Mouse (Mus musculus) forebrain, embryonic 12.5 days (tissue): ENCODE data around the gene Nrp2. TPM values are rescaled to one million over a fixed set of nuclear protein-coding genes. Genes with fewer than 3 reads are reported as not detected.

Source experiments
- ATAC-seq: fragments of 200-750 bp; cut with Nextera tagmentation; 2 replicates; pipeline ENCODE4 v1.8.0; 2017; ENCODE audit warnings: moderate TSS enrichment; ENCODE audit not compliant: low FRiP score
- H3K27ac ChIP-seq: fragments of 300-500 bp; sonication (generic); 2 replicates; pipeline ENCODE4 v1.5.1; 2016; ENCODE audit warnings: mild to moderate bottlenecking
- H3K27me3 ChIP-seq: fragments of 300-500 bp; sonication (generic); 2 replicates; pipeline ENCODE4 v1.6.1; 2016; ENCODE audit warnings: mild to moderate bottlenecking
- H3K36me3 ChIP-seq: fragments of 300-500 bp; sonication (generic); replicated peaks from 2 replicates; pipeline ENCODE4 v1.6.1; 2016; ENCODE audit warnings: mild to moderate bottlenecking
- H3K4me1 ChIP-seq: fragments of 300-500 bp; sonication (generic); 2 replicates; pipeline ENCODE4 v1.6.1; 2016
- H3K4me2 ChIP-seq: fragments of 300-500 bp; sonication (generic); 2 replicates; pipeline ENCODE4 v1.6.1; 2016; ENCODE audit warnings: mild to moderate bottlenecking, moderate library complexity
- H3K4me3 ChIP-seq: fragments of 300-500 bp; sonication (generic); replicated peaks from 2 replicates; pipeline ENCODE4 v1.5.1; 2016; ENCODE audit warnings: mild to moderate bottlenecking
- H3K9ac ChIP-seq: fragments of 300-500 bp; sonication (generic); 2 replicates; pipeline ENCODE4 v1.6.1; 2016; ENCODE audit warnings: mild to moderate bottlenecking
- H3K9me3 ChIP-seq: fragments of 300-500 bp; sonication (generic); 2 replicates; pipeline ENCODE4 v1.6.1; 2016
- WGBS: fragments of 180-500 bp; shearing (Covaris S2); methylation state at CpG from one replicate; pipeline ENCODE4 v1.1.7; 2016; 5-methylcytosine and 5-hydroxymethylcytosine counted together
- polyA plus RNA-seq: library from polyadenylated mRNA; unstranded; fragments of >200 nt; fragmentation: Nextera tagmentation; extraction: Ambion mirVana; gene quantifications from 2 replicates; pipeline ENCODE4 v1.2.1, GENCODE M21; 2016

Gene Nrp2
- polyA plus RNA-seq, 1 experiment from 2014 or later = 33.1 TPM

- no peaks in the 10 kb centered on the region; the same call in 1 of the 2 replicates for H3K4me1 ChIP-seq
- 84% methylated on average over 17 of the region's 17 CpGs for WGBS
- no peak for ATAC-seq
- no peak overlapping the region for H3K9ac ChIP-seq
- no peak overlapping the region for H3K27ac ChIP-seq
- H3K36me3 ChIP-seq = no peaks in the 10 kb centered on the region
- H3K9me3 ChIP-seq = no peaks in the 10 kb centered on the region
- H3K4me3 ChIP-seq = no peak overlapping the region
- H3K4me2 ChIP-seq = no peak overlapping the region
- no peaks in the 10 kb centered on the region for H3K27me3 ChIP-seq
These were observed 123.0 kb downstream of the Nrp2 start for GRCm38 (mm10) chr1:62825822-62826765.

DNA sequence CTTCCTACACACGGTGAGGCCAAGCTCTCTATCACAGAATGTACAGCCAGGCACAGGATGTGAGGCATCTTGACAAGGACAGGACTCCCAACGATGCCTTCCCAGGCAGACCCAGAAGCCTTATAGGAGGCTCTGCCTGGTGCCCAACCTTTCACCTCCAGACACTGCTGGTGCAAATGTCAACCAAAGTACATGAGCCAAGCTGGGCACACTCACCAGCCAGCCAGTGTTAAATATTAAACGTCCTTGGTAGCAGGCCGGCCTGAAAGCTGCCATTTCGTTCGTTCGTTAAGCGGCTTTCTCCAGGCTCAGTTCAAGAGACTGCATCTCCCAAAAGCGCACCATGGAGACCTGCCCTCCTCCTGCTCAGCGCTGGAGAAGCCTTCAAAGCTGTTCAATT lies 124.2 kb downstream of the Nrp2 start:
- 79% methylated on average over 10 of the region's 10 CpGs for WGBS
- H3K27ac ChIP-seq = no peak overlapping the region

GRCm38 (mm10) chr1:62828156-62828555 lies 125.1 kb downstream of the Nrp2 start:
- H3K9me3 ChIP-seq = no peaks in the 10 kb centered on the region
- no peaks in the 10 kb centered on the region for H3K36me3 ChIP-seq
- H3K4me3 ChIP-seq = no peak overlapping the region
- no peak overlapping the region for H3K27ac ChIP-seq
- ATAC-seq = no peak
- no peak overlapping the region for H3K4me2 ChIP-seq
- 69% methylated on average over 4 of the region's 4 CpGs for WGBS
- peaks cover 6% of the 10 kb centered on the region; the same call in 1 of the 2 replicates for H3K4me1 ChIP-seq
- H3K27me3 ChIP-seq = no peaks in the 10 kb centered on the region
- no peak overlapping the region for H3K9ac ChIP-seq

More for the DNA sequence above, 124.2 kb downstream of the Nrp2 start:
- no peak overlapping the region for H3K4me3 ChIP-seq
- H3K9ac ChIP-seq = no peak overlapping the region
- H3K9me3 ChIP-seq = no peaks in the 10 kb centered on the region
- no peaks in the 10 kb centered on the region for H3K27me3 ChIP-seq
- H3K36me3 ChIP-seq = no peaks in the 10 kb centered on the region
- H3K4me2 ChIP-seq = no peak overlapping the region
- no peak for ATAC-seq
- H3K4me1 ChIP-seq = peaks cover 4% of the 10 kb centered on the region; the same call in 1 of the 2 replicates

DNA sequence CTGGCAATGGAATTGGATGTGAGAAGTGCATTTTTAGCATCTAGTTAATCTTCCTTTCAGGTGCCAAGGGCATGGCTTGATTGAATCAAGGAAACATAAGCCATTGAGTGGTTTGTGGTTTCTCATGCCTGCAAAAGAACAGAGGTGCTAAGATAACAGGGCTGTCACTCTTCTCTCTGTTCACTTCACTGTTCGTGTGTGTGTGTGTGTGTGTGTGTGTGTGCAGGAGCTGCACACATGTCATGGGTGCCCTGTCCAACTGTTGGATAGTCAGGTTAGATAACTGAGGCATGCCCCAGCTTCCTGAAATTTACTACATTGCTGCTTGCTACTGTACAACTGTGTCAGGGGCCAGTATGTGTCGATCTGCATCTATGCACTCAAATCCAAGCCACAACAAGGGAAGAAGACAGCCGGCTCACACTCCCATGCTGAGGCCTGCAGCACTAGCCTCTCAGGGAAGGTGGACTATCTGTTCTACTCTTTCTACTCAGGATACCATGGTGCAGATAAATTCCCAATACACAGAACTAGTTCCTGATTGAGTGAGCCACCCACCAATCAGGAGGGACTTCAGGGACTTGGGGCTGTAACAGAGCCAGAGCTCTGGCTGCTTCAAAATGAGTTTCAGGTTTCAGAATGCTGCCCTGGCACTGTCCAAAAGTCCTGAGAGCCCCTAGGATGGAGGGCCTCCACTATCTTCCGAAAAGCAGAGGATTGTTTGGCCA lies 126.8 kb downstream of the Nrp2 start:
- Histone ChIP-seq H3K27ac (no peak overlapping the region), H3K36me3 (no peaks in the 10 kb centered on the region), H3K9me3 (no peaks in the 10 kb centered on the region), H3K4me1 (peaks cover 6% of the 10 kb centered on the region; the same call in 1 of the 2 replicates), H3K27me3 (no peaks in the 10 kb centered on the region), H3K4me3 (no peak overlapping the region), H3K4me2 (no peak overlapping the region), H3K9ac (no peak overlapping the region)
- WGBS = 84% methylated on average over 4 of the region's 4 CpGs
- no peak for ATAC-seq

GRCm38 (mm10) chr1:62830418-62830769 lies 127.3 kb downstream of the Nrp2 start:
- Histone ChIP-seq H3K4me2 (no peak overlapping the region), H3K27me3 (no peaks in the 10 kb centered on the region), H3K9me3 (no peaks in the 10 kb centered on the region), H3K4me3 (no peak overlapping the region), H3K9ac (no peak overlapping the region), H3K4me1 (peaks cover 6% of the 10 kb centered on the region; the same call in 1 of the 2 replicates), H3K27ac (no peak overlapping the region), H3K36me3 (no peaks in the 10 kb centered on the region)
- WGBS = 82% methylated on average over 7 of the region's 7 CpGs
- ATAC-seq = no peak

DNA sequence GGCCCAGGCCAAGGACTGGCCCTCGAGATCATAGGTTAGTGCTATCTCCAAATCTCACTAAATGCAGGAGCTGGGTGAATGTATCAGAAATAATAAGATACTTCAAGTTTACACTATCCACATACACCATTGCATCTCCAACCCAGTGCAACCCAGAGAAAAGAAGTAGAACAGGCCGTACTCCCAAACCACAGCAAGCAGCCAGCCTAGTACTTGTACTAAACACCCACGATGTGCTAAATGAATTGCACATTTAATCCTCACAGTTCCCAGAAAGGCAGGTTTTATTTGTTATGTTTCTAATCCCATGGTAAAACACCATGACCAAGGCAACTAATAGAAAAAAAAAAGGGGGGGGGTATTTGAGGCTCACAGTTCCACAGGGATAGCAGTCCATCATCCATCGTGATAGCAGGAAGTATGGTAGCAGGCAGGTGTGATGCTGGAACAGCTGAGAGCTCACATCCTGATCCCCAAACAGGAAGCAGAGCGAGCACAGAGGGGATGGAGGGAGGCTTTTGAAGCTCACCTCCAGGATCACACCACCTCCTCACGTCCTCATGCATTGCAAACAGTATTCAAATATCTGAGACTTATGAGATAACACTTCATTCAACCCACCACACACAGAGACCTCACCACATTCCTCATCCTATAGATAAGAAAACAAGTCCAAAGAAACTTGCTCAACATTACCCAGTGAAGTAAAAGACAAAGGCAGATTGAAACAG lies 128.8 kb downstream of the Nrp2 start:
- Histone ChIP-seq H3K36me3 (no peaks in the 10 kb centered on the region), H3K4me3 (no peak overlapping the region), H3K27me3 (no peaks in the 10 kb centered on the region), H3K9me3 (no peaks in the 10 kb centered on the region), H3K4me1 (peaks cover 6% of the 10 kb centered on the region; the same call in 1 of the 2 replicates), H3K4me2 (no peak overlapping the region), H3K9ac (no peak overlapping the region), H3K27ac (no peak overlapping the region)
- ATAC-seq = no peak
- 80% methylated on average over 6 of the region's 6 CpGs for WGBS

GRCm38 (mm10) chr1:62833356-62833755 lies 130.3 kb downstream of the Nrp2 start:
- no peaks in the 10 kb centered on the region for H3K9me3 ChIP-seq
- 92% methylated on average over 1 of the region's 1 CpGs for WGBS

GRCm38 (mm10) chr1:62834443-62835185 lies 131.5 kb downstream of the Nrp2 start:
- Histone ChIP-seq H3K4me2 (no peak overlapping the region), H3K4me3 (no peak overlapping the region), H3K9ac (no peak overlapping the region), H3K4me1 (peaks cover 6% of the 10 kb centered on the region; the same call in 1 of the 2 replicates), H3K36me3 (no peaks in the 10 kb centered on the region), H3K27me3 (no peaks in the 10 kb centered on the region), H3K9me3 (no peaks in the 10 kb centered on the region), H3K27ac (no peak overlapping the region)
- 82% methylated on average over 1 of the region's 1 CpGs for WGBS
- no peak for ATAC-seq

More at GRCm38 (mm10) chr1:62833356-62833755, 130.3 kb downstream of the Nrp2 start:
- no peak overlapping the region for H3K4me3 ChIP-seq
- no peaks in the 10 kb centered on the region for H3K27me3 ChIP-seq
- H3K4me2 ChIP-seq = no peak overlapping the region
- no peak overlapping the region for H3K27ac ChIP-seq
- no peak overlapping the region for H3K9ac ChIP-seq
- peaks cover 6% of the 10 kb centered on the region; the same call in 1 of the 2 replicates for H3K4me1 ChIP-seq
- ATAC-seq = no peak
- no peaks in the 10 kb centered on the region for H3K36me3 ChIP-seq

DNA sequence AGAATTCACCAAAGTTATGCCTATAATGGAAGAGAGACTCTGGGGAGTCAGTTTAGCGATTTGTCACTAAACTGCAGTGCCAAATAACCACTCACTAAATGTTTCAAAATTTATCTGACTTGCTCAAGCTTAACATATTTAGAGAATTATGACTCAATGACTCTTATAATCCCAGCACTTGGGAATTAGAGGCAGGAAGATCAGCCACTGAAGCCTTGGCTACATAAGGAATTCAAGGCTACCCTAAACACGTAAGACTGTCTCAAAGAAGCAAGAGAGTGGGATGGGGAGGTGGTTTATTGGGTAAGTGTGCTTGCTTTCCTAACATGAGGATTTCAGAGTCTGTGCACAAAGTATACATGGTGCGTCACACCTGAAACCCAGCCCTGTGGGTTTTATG lies 135.0 kb downstream of the Nrp2 start:
- Histone ChIP-seq H3K4me1 (no peaks in the 10 kb centered on the region), H3K4me2 (no peak overlapping the region), H3K9me3 (no peaks in the 10 kb centered on the region), H3K4me3 (no peak overlapping the region), H3K36me3 (no peaks in the 10 kb centered on the region), H3K27ac (no peak overlapping the region), H3K27me3 (no peaks in the 10 kb centered on the region), H3K9ac (no peak overlapping the region)
- ATAC-seq = no peak
- WGBS = 89% methylated on average over 3 of the region's 3 CpGs

DNA sequence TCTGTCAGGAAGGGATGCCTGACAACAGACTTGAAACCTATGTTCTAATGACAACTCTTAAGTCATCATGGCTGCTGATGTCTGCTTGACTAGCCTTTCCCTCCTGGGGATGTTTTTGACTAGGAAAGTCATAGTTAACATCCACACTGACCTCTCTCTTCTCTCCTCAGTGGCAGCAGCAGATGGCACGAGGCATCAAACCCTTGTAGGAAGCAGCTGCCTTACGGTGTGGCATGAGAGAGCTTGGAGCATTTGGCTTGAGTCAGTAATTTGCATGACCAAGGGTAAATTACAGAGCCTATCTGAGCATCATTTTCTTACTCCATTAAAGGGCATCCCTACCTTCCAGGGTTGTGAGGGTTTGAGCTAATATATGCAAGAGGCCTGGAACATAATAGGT lies 135.5 kb downstream of the Nrp2 start:
- WGBS = 72% methylated on average over 2 of the region's 2 CpGs
- no peaks in the 10 kb centered on the region for H3K36me3 ChIP-seq
- ATAC-seq = no peak
- H3K4me1 ChIP-seq = no peaks in the 10 kb centered on the region
- no peak overlapping the region for H3K4me2 ChIP-seq
- no peak overlapping the region for H3K4me3 ChIP-seq
- H3K27ac ChIP-seq = no peak overlapping the region
- no peaks in the 10 kb centered on the region for H3K9me3 ChIP-seq
- no peak overlapping the region for H3K9ac ChIP-seq
- no peaks in the 10 kb centered on the region for H3K27me3 ChIP-seq

- Histone ChIP-seq H3K4me1 (no peaks in the 10 kb centered on the region), H3K27me3 (no peaks in the 10 kb centered on the region), H3K9me3 (no peaks in the 10 kb centered on the region), H3K4me3 (no peak overlapping the region), H3K4me2 (no peak overlapping the region), H3K9ac (no peak overlapping the region), H3K27ac (no peak overlapping the region), H3K36me3 (no peaks in the 10 kb centered on the region)
- no peak for ATAC-seq
- WGBS = 87% methylated on average over 4 of the region's 4 CpGs
These were observed 140.1 kb downstream of the Nrp2 start for GRCm38 (mm10) chr1:62843215-62843614.
